Mouse (Mus musculus) stomach, adult 2 months (tissue): ENCODE results near the gene A430078G23Rik. TPM values are rescaled to one million over a fixed set of nuclear protein-coding genes. Genes with fewer than 3 reads are reported as not detected.

Experiments used
- polyA plus RNA-seq: library from polyadenylated mRNA; depleted of rRNA; stranded (reverse); fragments of >200 nt; gene quantifications from 2 replicates; pipeline ENCODE4 v1.2.3, GENCODE M21; 2012; rRNA removed

Gene A430078G23Rik
- polyA plus RNA-seq: 0.08 and 0.29 TPM in 2 replicates

DNA sequence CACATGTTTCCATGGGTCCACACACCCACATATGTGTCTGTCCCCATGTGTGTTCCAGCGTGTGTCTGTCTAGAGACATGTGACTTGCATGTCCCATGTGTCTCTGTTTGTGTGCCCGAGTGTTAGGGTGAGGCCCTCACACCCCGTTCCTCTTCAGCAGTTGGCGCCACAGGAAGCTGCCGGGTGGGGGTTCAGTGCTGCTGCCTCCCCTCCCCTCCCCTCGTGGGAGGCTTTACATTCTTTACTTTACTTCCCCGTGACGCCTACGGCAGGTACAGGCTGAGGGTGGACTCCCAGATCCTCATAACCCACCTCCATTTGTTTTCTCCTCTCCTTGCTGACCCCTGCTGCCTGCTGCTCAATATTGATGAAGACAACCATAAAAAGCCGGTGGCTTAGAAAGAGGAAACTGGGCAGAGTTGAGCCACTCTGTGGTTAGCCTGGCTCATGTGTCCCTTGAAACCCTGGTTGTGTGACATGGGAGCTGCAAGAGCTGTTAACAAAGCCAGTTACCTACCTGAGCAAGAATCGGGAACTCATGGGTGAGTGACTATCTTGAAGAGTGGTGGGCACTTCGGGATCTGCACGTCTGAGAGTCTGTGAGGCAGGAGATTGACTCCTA, at the start of gene A430078G23Rik:
A430078G23Rik (plus strand) TSS at position 227 of the 622 bp plus-strand sequence.

DNA sequence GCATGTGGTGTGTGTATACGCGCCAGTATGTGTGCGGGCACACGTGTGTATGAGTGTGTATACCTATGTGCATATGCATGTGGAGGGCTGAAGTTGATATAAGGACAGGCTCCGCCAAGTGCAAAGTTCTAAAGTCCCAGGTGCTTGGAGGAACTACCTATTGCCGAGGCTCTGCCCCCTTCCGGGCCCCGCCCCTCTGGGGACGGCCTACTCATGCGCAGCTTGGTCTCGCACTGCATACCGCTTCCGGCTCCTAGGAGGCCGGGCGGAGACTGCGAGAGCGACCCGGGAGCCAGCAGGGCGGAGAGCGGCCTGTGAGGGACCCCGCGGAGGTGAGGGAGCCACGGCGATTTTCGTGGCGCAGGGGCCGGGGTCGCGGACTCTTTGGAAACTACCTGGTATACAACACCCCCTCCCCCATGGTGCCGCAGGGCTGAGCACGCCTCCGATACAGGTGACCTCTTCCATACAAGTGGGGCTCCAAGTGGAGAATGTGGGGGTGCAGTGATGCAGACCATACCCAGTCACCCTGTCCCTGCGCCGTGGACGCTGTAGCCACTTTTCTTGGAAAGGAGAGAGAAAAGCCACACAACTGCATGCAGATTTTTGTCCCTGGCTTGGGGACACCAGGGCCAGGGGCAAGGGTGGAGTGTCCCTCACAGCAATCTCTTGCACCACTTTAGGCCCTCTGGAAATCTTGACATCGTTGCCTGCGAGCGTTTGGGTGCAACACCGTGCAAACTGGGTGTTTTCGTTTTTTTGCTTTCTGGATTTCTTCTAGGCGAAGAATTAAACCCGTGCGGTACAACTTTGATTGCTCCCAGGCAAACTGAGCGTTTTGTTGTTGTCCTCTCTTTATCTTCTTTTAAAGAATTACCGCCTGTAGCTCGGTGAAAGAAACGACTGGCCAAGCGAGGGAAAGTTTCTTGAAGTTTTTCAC, 39.8 kb downstream of the A430078G23Rik start, which contains the start of gene Arhgef18:
Arhgef18 (plus strand) TSS at position 236 of the 940 bp plus-strand sequence.

Other genes with a start within 250 kb of the A430078G23Rik start
- 2.9 and 6.4 TPM in 2 replicates for gene Insr, start 73.8 kb upstream of the A430078G23Rik start, polyA plus RNA-seq
- 18.9 and 21.2 TPM in 2 replicates for gene Arhgef18, start 39.6 kb downstream of the A430078G23Rik start, polyA plus RNA-seq
- gene Pex11g, start 114.3 kb downstream of the A430078G23Rik start, polyA plus RNA-seq: 7.2 and 10.4 TPM in 2 replicates
- gene Tex45, start 117.4 kb downstream of the A430078G23Rik start, polyA plus RNA-seq: 0.04 and 0.67 TPM in 2 replicates
- 25.1 and 33.9 TPM in 2 replicates for gene Zfp358, start 139.7 kb downstream of the A430078G23Rik start, polyA plus RNA-seq
- gene Mcoln1, start 147.0 kb downstream of the A430078G23Rik start, polyA plus RNA-seq: 245 and 262 TPM in 2 replicates
- gene Pnpla6, start 162.0 kb downstream of the A430078G23Rik start, polyA plus RNA-seq: 24.4 and 27.9 TPM in 2 replicates
- 0.10 TPM in 1 of 2 replicates, not detected in the other for gene C330021F23Rik, start 214.6 kb downstream of the A430078G23Rik start, polyA plus RNA-seq
- 68.5 and 86.0 TPM in 2 replicates for gene Camsap3, start 233.9 kb downstream of the A430078G23Rik start, polyA plus RNA-seq